Mouse (Mus musculus): ENCODE results near the gene Raet1d. TPM values are rescaled to one million over a fixed set of nuclear protein-coding genes. Genes with fewer than 3 reads are reported as not detected.
"Not testable (repeated sequence)": the region's sequence is repeated elsewhere in the genome, so short reads cannot be mapped to it uniquely, and the experiment has no call there.

Gene Raet1d
- polyA plus RNA-seq, 1 experiment from 2014 or later: 17.0 TPM

DNA sequence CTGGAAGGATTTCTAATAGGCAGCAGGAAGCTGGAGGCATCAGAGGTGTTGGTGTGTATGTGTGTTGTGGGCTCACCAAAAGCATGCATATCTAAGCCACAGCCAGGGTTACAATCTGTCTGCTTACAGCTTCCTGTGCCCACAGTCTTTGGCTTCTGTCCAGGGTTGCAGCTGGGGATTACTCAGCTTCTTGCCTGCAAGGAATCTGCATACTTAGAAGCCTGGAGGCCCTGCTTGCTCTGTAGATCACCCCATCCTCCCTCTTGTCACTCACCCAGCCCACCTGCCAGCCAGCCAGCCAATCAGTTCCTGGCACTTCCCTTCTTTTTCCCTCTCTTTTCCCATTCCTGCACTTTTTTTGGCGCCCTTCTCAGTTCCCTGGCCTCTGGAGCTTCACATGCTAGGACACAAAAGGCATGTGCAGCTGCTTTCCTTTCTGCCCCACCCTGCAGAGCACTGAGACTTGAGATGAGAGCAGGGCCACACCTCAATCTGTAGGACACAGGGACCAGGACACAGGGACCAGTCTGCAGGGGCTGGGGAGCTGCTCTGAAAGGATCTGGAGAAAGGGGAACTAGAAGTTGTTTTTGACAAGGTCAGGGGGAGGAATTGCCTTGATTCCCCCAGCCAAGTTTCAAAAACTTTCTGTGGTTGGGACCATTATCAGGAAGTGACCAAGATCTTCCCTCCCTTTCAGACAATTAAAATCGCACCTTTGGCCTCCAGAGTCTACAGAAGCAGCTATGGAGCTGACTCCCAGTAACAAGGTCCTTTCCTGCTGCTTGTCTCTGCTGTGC is 32.9 kb downstream of the Raet1d start:
- H3K4me1 ChIP-seq; DNase-seq (ENCODE audit: low spot score); H3K36me3 ChIP-seq (replicated peaks); H3K4me3 ChIP-seq; H3K9me3 ChIP-seq; H3K27ac ChIP-seq (replicated peaks); H3K27me3 ChIP-seq (replicated peaks; ENCODE audit: low read depth, poor library complexity, severe bottlenecking): not testable (repeated sequence)
- WGBS: no CpG with 5 or more reads among the region's 2 CpGs

DNA sequence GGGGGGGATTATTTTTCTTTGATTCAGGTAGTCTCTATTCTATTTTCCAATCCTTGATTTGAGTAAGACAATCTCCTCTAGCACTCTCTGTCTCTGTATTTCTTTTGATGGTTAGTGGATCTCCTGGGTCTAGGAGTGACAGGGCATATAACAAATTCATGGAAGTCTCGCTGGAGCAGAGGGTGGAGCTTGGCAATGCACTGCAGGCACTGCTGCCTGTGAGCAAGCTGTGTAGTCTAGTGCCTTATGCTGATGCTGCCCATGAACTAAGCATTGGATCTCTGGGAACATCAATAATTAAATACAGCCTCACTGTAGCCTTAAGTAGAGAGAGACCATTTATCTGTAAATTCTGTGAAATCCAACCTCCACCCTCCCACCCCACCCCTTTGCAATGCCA is 36.3 kb downstream of the Raet1d start:
- not testable (repeated sequence) for H3K27ac ChIP-seq (replicated peaks); H3K27me3 ChIP-seq (replicated peaks; ENCODE audit: low read depth, poor library complexity, severe bottlenecking); H3K4me3 ChIP-seq; DNase-seq (ENCODE audit: low spot score); H3K36me3 ChIP-seq (replicated peaks); H3K4me1 ChIP-seq; H3K9me3 ChIP-seq
- WGBS: 41% methylated on average over 1 of the region's 1 CpGs

DNA sequence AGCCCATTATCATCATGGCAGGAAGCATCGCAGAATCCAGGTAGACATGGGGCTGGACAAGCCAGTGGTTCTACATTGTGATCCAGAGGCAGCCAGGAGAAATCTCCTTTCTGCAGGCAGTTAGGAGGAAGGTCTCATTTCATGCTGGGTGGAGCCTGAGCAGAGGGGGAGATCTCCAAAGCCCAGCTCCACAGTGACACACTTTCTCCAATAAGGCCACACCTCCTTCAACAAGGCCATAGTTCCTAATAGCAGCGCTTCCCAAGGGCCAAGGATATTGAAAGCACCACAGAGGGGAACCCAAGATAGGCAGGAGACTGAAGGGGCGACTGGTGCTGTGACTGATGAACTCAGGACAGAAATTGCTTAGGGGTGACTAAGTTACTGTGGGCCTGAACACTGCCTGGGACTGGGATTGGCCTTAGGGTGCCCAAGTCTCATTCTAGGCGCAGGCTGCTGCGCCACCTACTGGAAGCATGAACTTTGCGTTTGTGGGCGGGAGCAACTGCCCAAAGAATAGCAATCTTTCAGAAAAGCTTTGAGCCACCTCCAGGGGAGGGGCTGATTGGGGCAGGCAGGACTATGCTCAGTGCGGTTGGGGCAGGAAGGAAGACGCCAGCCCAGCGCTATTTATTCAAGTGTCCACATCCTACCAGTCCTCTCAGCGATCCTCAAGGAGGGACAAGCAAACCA is 42.0 kb downstream of the Raet1d start:
- H3K4me1 ChIP-seq; H3K27me3 ChIP-seq (replicated peaks; ENCODE audit: low read depth, poor library complexity, severe bottlenecking); H3K36me3 ChIP-seq (replicated peaks); H3K9me3 ChIP-seq; H3K4me3 ChIP-seq; H3K27ac ChIP-seq (replicated peaks): not testable (repeated sequence)
- peak; percentile 72 for DNase-seq (ENCODE audit: low spot score)
- WGBS: 2% methylated on average over 9 of the region's 11 CpGs

DNA sequence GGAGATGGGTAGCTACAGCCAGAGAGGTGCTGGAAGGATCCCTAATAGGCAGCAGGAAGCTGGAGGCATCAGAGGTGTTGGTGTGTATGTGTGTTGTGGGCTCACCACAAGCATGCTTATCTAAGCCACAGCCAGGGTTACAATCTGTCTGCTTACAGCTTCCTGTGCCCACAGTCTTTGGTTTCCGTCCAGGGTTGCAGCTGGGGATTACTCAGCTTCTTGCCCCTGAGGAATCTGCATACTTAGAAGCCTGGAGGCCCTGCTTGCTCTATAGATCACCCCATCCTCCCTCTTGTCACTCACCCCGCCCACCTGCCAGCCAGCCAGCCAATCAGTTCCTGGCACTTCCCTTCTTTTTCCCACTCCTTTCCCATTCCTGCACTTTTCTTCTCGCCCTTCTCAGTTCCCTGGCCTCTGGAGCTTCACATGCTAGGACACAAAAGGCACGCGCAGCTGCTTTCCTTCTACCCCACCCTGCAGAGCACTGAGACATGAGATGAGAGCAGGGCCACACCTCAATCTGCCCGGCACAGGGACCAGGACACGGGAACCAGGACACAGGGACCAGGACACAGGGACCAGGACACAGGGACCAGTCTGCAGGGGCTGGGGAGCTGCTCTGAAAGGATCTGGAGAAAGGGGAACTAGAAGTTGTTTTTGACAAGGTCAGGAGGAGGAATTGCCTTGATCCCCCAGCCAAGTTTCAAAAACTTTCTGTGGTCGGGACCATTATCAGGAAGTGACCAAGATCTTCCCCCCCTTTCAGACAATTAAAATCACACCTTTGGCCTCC is 53.5 kb downstream of the Raet1d start:
- H3K4me3 ChIP-seq; H3K27ac ChIP-seq (replicated peaks); H3K27me3 ChIP-seq (replicated peaks; ENCODE audit: low read depth, poor library complexity, severe bottlenecking); H3K9me3 ChIP-seq; H3K4me1 ChIP-seq; H3K36me3 ChIP-seq (replicated peaks): not testable (repeated sequence)
- WGBS: 6% methylated on average over 1 of the region's 8 CpGs
- DNase-seq (ENCODE audit: low spot score): peak; percentile 8

Other genes starting within 250 kb of the Raet1d start
- 17.6 and 23.7 TPM in 2 replicates for gene E030030I06Rik, start 211.3 kb upstream of the Raet1d start, polyA plus RNA-seq (2016; fragmentation: Nextera tagmentation; extraction: Ambion mirVana)
- gene Raet1e, start 202.0 kb upstream of the Raet1d start, polyA plus RNA-seq (2016; fragmentation: Nextera tagmentation; extraction: Ambion mirVana): 12.2 and 16.1 TPM in 2 replicates
- gene H60b, start 202.0 kb upstream of the Raet1d start, polyA plus RNA-seq (2016; fragmentation: Nextera tagmentation; extraction: Ambion mirVana): 0.25 and 0.72 TPM in 2 replicates